Mouse (Mus musculus): ENCODE results near the gene Nkiras2. TPM values are rescaled to one million over a fixed set of nuclear protein-coding genes. Genes with fewer than 3 reads are reported as not detected.
"Not testable (repeated sequence)": the region's sequence is repeated elsewhere in the genome, so short reads cannot be mapped to it uniquely, and the experiment has no call there.

The Nkiras2 gene
- total RNA-seq, 2 experiments from 2014 or later, result 19.9 to 21.5 TPM

GRCm38 (mm10) chr11:100598074-100598473 is 21.0 kb upstream of the Nkiras2 start:
- no peak for DNase-seq

GRCm38 (mm10) chr11:100601372-100601771 is 17.7 kb upstream of the Nkiras2 start:
- no peak for DNase-seq

GRCm38 (mm10) chr11:100603155-100603554 is 15.9 kb upstream of the Nkiras2 start:
- no peak for DNase-seq

- no peak for DNase-seq
These were observed 15.2 kb upstream of the Nkiras2 start for GRCm38 (mm10) chr11:100603813-100604212.

GRCm38 (mm10) chr11:100604321-100605005 is 14.6 kb upstream of the Nkiras2 start:
- DNase-seq, result no peak

GRCm38 (mm10) chr11:100605451-100605850 is 13.6 kb upstream of the Nkiras2 start:
- no peak for DNase-seq

GRCm38 (mm10) chr11:100607121-100607520 is 11.9 kb upstream of the Nkiras2 start:
- DNase-seq, result no peak

- no peak for DNase-seq
These were observed 10.2 kb upstream of the Nkiras2 start for GRCm38 (mm10) chr11:100608796-100609195.

- DNase-seq, result no peak
These were observed 9.6 kb upstream of the Nkiras2 start for GRCm38 (mm10) chr11:100609355-100609996.

GRCm38 (mm10) chr11:100609997-100610680 is 8.9 kb upstream of the Nkiras2 start:
- DNase-seq, result peak; percentile 12

- DNase-seq, result no peak
These were observed 7.4 kb upstream of the Nkiras2 start for GRCm38 (mm10) chr11:100611627-100612026.

- DNase-seq, result no peak
These were observed 5.8 kb upstream of the Nkiras2 start for GRCm38 (mm10) chr11:100613241-100613640.

- no peak for DNase-seq
These were observed 2.7 kb upstream of the Nkiras2 start for GRCm38 (mm10) chr11:100616332-100616731.

GRCm38 (mm10) chr11:100616836-100617235 is 2.2 kb upstream of the Nkiras2 start:
- DNase-seq, result not testable (repeated sequence)

- no peak for DNase-seq
These were observed 1.6 kb upstream of the Nkiras2 start for GRCm38 (mm10) chr11:100617480-100617879.

- peak; percentile 93 for DNase-seq
These were observed 486 bp downstream of the Nkiras2 start for GRCm38 (mm10) chr11:100619485-100619975.

GRCm38 (mm10) chr11:100619982-100620381 is 938 bp downstream of the Nkiras2 start, which contains the start of gene Dnajc7:
Gene Dnajc7 (minus strand): TSS chr11:100620168.
- DNase-seq, result no peak

GRCm38 (mm10) chr11:100622714-100623113 is 3.7 kb downstream of the Nkiras2 start:
- peak; percentile 93 for DNase-seq

GRCm38 (mm10) chr11:100623867-100624266 is 4.8 kb downstream of the Nkiras2 start:
- DNase-seq, result peak; percentile 32

GRCm38 (mm10) chr11:100625754-100626700 is 7.0 kb downstream of the Nkiras2 start:
- DNase-seq, result no peak

GRCm38 (mm10) chr11:100626701-100627195 is 7.7 kb downstream of the Nkiras2 start:
- DNase-seq, result peak; percentile 44

GRCm38 (mm10) chr11:100628056-100628455 is 9.0 kb downstream of the Nkiras2 start:
- DNase-seq, result no peak
